Mouse (Mus musculus): Measurements from ENCODE around the gene Tjp3. TPM values are rescaled to one million over a fixed set of nuclear protein-coding genes. Genes with fewer than 3 reads are reported as not detected.

Gene Tjp3
- polyA plus RNA-seq, 1 experiment from 2014 or later, result 3.9 TPM

Small RNAs within 50 kb of the gene (microRNA-seq; reads per million reads assigned to microRNA genes)
- 19.7 reads per million, percentile 37 among the genes with 10 or more reads in this experiment for gene Mir3057

Other genes with a start within 250 kb of the Tjp3 start
- gene Sgta, start 231.4 kb downstream of the Tjp3 start, polyA plus RNA-seq (2014; fragmentation: Nextera tagmentation; extraction: Ambion mirVana), result 200 and 232 TPM in 2 replicates
- 44.1 and 51.4 TPM in 2 replicates for gene Thop1, start 221.5 kb downstream of the Tjp3 start, polyA plus RNA-seq (2014; fragmentation: Nextera tagmentation; extraction: Ambion mirVana)
- gene Creb3l3, start 192.7 kb downstream of the Tjp3 start, polyA plus RNA-seq (2014; fragmentation: Nextera tagmentation; extraction: Ambion mirVana), result 0.08 and 0.34 TPM in 2 replicates
- 189 and 210 TPM in 2 replicates for gene Map2k2, start 185.7 kb downstream of the Tjp3 start, polyA plus RNA-seq (2014; fragmentation: Nextera tagmentation; extraction: Ambion mirVana)
- gene Zbtb7a, start 156.4 kb downstream of the Tjp3 start, polyA plus RNA-seq (2014; fragmentation: Nextera tagmentation; extraction: Ambion mirVana), result 5.3 and 5.6 TPM in 2 replicates
- gene Pias4, start 123.7 kb downstream of the Tjp3 start, polyA plus RNA-seq (2014; fragmentation: Nextera tagmentation; extraction: Ambion mirVana), result 42.1 and 46.5 TPM in 2 replicates
- 398 and 422 TPM in 2 replicates for gene Eef2, start 115.0 kb downstream of the Tjp3 start, polyA plus RNA-seq (2014; fragmentation: Nextera tagmentation; extraction: Ambion mirVana)
- 49.7 and 50.6 TPM in 2 replicates for gene Dapk3, start 108.6 kb downstream of the Tjp3 start, polyA plus RNA-seq (2014; fragmentation: Nextera tagmentation; extraction: Ambion mirVana)
- gene 4930442H23Rik, start 107.7 kb downstream of the Tjp3 start, polyA plus RNA-seq (2014; fragmentation: Nextera tagmentation; extraction: Ambion mirVana), result not detected in 2 replicates
- gene Nmrk2, start 89.5 kb downstream of the Tjp3 start, polyA plus RNA-seq (2014; fragmentation: Nextera tagmentation; extraction: Ambion mirVana), result not detected in 2 replicates
- 21.2 and 22.2 TPM in 2 replicates for gene Atcay, start 60.7 kb downstream of the Tjp3 start, polyA plus RNA-seq (2014; fragmentation: Nextera tagmentation; extraction: Ambion mirVana)
- gene Zfr2, start 58.4 kb downstream of the Tjp3 start, polyA plus RNA-seq (2014; fragmentation: Nextera tagmentation; extraction: Ambion mirVana), result 3.0 and 3.8 TPM in 2 replicates
- 2.5 and 2.7 TPM in 2 replicates for gene Matk, start 38.6 kb downstream of the Tjp3 start, polyA plus RNA-seq (2014; fragmentation: Nextera tagmentation; extraction: Ambion mirVana)
- 198 and 205 TPM in 2 replicates for gene Mrpl54, start 24.6 kb downstream of the Tjp3 start, polyA plus RNA-seq (2014; fragmentation: Nextera tagmentation; extraction: Ambion mirVana)
- gene Apba3, start 24.6 kb downstream of the Tjp3 start, polyA plus RNA-seq (2014; fragmentation: Nextera tagmentation; extraction: Ambion mirVana), result 25.4 and 31.2 TPM in 2 replicates
- gene Pip5k1c, start 1.4 kb upstream of the Tjp3 start, polyA plus RNA-seq (2014; fragmentation: Nextera tagmentation; extraction: Ambion mirVana), result 42.0 and 46.2 TPM in 2 replicates
- 31.9 and 36.8 TPM in 2 replicates for gene Cactin, start 29.5 kb upstream of the Tjp3 start, polyA plus RNA-seq (2014; fragmentation: Nextera tagmentation; extraction: Ambion mirVana)
- 2.4 and 2.6 TPM in 2 replicates for gene Tbxa2r, start 37.1 kb upstream of the Tjp3 start, polyA plus RNA-seq (2014; fragmentation: Nextera tagmentation; extraction: Ambion mirVana)
- 0.04 TPM in 1 of 2 replicates, not detected in the other for gene Gipc3, start 51.7 kb upstream of the Tjp3 start, polyA plus RNA-seq (2014; fragmentation: Nextera tagmentation; extraction: Ambion mirVana)
- gene Hmg20b, start 58.9 kb upstream of the Tjp3 start, polyA plus RNA-seq (2014; fragmentation: Nextera tagmentation; extraction: Ambion mirVana), result 89.1 and 97.7 TPM in 2 replicates
- gene Mfsd12, start 65.9 kb upstream of the Tjp3 start, polyA plus RNA-seq (2014; fragmentation: Nextera tagmentation; extraction: Ambion mirVana), result 2.8 and 4.4 TPM in 2 replicates
- gene 4930404N11Rik, start 74.2 kb upstream of the Tjp3 start, polyA plus RNA-seq (2014; fragmentation: Nextera tagmentation; extraction: Ambion mirVana), result 0.12 TPM in 1 of 2 replicates, not detected in the other
- gene Fzr1, start 86.9 kb upstream of the Tjp3 start, polyA plus RNA-seq (2014; fragmentation: Nextera tagmentation; extraction: Ambion mirVana), result 94.3 and 104 TPM in 2 replicates
- 43.3 and 53.7 TPM in 2 replicates for gene Dohh, start 92.8 kb upstream of the Tjp3 start, polyA plus RNA-seq (2014; fragmentation: Nextera tagmentation; extraction: Ambion mirVana)
- gene Gm48551, start 92.9 kb upstream of the Tjp3 start, polyA plus RNA-seq (2014; fragmentation: Nextera tagmentation; extraction: Ambion mirVana), result 2.7 and 2.9 TPM in 2 replicates
- gene Gm48552, start 97.4 kb upstream of the Tjp3 start, polyA plus RNA-seq (2014; fragmentation: Nextera tagmentation; extraction: Ambion mirVana), result 0.20 and 0.47 TPM in 2 replicates
- 2.3 and 2.7 TPM in 2 replicates for gene Smim24, start 101.5 kb upstream of the Tjp3 start, polyA plus RNA-seq (2014; fragmentation: Nextera tagmentation; extraction: Ambion mirVana)
- gene Nfic, start 164.1 kb upstream of the Tjp3 start, polyA plus RNA-seq (2014; fragmentation: Nextera tagmentation; extraction: Ambion mirVana), result 6.6 and 6.9 TPM in 2 replicates
- 10.0 and 13.1 TPM in 2 replicates for gene Celf5, start 191.1 kb upstream of the Tjp3 start, polyA plus RNA-seq (2014; fragmentation: Nextera tagmentation; extraction: Ambion mirVana)
- gene Ncln, start 204.8 kb upstream of the Tjp3 start, polyA plus RNA-seq (2014; fragmentation: Nextera tagmentation; extraction: Ambion mirVana), result 40.4 and 44.5 TPM in 2 replicates
- gene S1pr4, start 208.6 kb upstream of the Tjp3 start, polyA plus RNA-seq (2014; fragmentation: Nextera tagmentation; extraction: Ambion mirVana), result 0.37 and 0.43 TPM in 2 replicates
- 1.1 and 1.4 TPM in 2 replicates for gene Gna15, start 232.6 kb upstream of the Tjp3 start, polyA plus RNA-seq (2014; fragmentation: Nextera tagmentation; extraction: Ambion mirVana)